Mouse (Mus musculus): Measurements from ENCODE around the gene Kcnc1. TPM values are rescaled to one million over a fixed set of nuclear protein-coding genes. Genes with fewer than 3 reads are reported as not detected.

Gene Kcnc1
- 1.4 and 4.5 TPM in 2 replicates for polyA plus RNA-seq (2012; rRNA removed; ENCODE audit: low replicate concordance)

DNA sequence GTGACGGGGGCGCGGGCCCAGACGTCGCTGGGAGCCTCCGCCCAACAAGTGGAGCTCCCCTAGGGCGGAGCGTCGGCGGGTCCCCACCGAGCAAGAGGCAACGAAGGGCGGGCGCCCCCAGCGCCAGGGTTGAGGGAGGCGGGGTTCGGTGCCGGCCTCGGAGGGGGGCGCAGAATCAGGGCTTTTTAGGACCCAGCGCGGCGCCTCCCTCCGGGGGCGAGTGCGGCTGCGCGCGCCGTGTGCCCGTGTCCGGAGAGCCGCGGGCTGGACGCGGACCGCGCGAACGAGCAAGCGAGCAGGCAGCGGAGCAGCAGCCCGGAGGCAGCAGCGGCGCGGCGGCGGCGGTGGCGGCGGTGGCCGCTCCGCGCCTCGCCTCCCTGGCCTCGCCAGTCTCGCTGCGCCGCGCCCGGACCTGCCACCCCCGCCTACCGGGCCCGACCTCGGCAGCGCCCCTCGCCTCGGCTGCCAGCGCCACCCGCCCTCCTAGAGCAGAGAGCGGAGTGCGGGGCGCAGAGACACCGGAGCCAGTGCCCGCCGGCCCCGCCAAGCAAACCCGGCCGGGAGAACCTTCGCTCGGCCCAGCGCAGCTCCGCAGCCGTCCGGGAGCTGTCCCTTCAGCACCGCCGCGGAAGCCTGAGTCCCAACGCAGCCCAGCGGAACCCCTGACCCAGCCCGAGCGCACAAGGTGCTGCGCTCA is at the start of gene Kcnc1:
Gene Kcnc1 (plus strand): TSS at position 267 of the 697 bp plus-strand sequence.

DNA sequence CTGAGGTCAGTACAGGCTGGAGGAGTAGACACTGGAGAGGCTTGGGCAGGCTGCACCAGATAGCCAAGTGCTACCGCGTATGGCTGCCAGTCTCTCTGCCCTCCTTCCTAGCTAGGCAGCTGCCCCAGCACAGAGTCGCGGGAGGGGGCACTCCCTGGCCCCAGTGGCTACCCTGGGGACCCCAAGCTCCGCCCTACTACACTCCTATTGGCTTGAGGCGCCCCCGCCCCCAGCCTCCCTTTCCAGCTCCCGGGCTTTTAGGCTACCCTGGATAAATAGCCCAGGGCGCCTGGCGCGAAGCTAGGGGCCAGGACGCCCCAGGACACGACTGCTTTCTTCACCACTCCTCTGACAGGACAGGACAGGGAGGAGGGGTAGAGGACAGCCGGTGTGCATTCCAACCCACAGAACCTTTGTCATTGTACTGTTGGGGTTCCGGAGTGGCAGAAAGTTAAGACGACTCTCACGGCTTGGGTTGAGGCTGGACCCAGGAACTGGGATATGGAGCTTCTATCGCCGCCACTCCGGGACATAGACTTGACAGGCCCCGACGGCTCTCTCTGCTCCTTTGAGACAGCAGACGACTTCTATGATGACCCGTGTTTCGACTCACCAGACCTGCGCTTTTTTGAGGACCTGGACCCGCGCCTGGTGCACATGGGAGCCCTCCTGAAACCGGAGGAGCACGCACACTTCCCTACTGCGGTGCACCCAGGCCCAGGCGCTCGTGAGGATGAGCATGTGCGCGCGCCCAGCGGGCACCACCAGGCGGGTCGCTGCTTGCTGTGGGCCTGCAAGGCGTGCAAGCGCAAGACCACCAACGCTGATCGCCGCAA is 19.9 kb upstream of the Kcnc1 start, which contains the start of gene Myod1:
Gene Myod1 (plus strand): TSS at position 303 of the 836 bp plus-strand sequence.

Other genes with a start within 250 kb of the Kcnc1 start
- 4.7 and 7.1 TPM in 2 replicates for gene Abcc8, start 216.5 kb upstream of the Kcnc1 start, polyA plus RNA-seq (2012; rRNA removed; ENCODE audit: low replicate concordance)
- gene Ush1c, start 158.0 kb upstream of the Kcnc1 start, polyA plus RNA-seq (2012; rRNA removed; ENCODE audit: low replicate concordance) = 0.30 TPM in 1 of 2 replicates, not detected in the other
- gene Otog, start 155.5 kb upstream of the Kcnc1 start, polyA plus RNA-seq (2012; rRNA removed; ENCODE audit: low replicate concordance) = not detected in 2 replicates
- gene Myod1, start 20.0 kb upstream of the Kcnc1 start, polyA plus RNA-seq (2012; rRNA removed; ENCODE audit: low replicate concordance) = 7.5 TPM in 1 of 2 replicates, not detected in the other
- gene Sergef, start 243.3 kb downstream of the Kcnc1 start, polyA plus RNA-seq (2012; rRNA removed; ENCODE audit: low replicate concordance) = 11.2 and 12.2 TPM in 2 replicates